ENCODE assay signal across 25 mouse cellular contexts in genomic region chr10:44685215-44685614, GRCm38 (mm10).
DNase-seq lines count a peak whose midpoint lies in the region; TF ChIP-seq lines count a peak whose summit lies in the region.
"Had no signal": no experiment of that assay in that cellular context is flagged by ENCODE, and none has a peak within 500 bp of the region (broad histone marks: within the 10 kb centered on the region; RNA-seq: fewer than 3 reads in every experiment).

No protein-coding gene starts in this region.

- no peak for TF ChIP-seq POLR2A in cerebellum, adult 2 months (IDR thresholded peaks at IDR 0.05; ENCODE audit: borderline replicate concordance, insufficient read depth, low read length)

- H3K4me3 ChIP-seq in cerebellum, adult 2 months (replicated peaks; ENCODE audit: insufficient read depth, low read depth, low read length): no peak overlapping the region
- H3K4me3 ChIP-seq: forebrain, embryonic 15.5 days; heart, adult 2 months; midbrain, embryonic 10.5 days had no signal

- no peak for TF ChIP-seq CTCF in cerebellum, adult 2 months (IDR thresholded peaks at IDR 0.05; ENCODE audit: borderline replicate concordance, insufficient read depth, low read depth, low read length)

- no peaks in the 10 kb centered on the region for H3K27me3 ChIP-seq in cerebellum, adult 2 months (ENCODE audit: control insufficient read depth, insufficient read depth, low read length)
- H3K27me3 ChIP-seq: forebrain, embryonic 15.5 days had no signal

- WGBS in cerebellum, adult 2 months: 57% methylated on average over 3 of the region's 3 CpGs

- DNase-seq in left cerebral cortex, adult 18-20 months (ENCODE audit: low spot score in 2 of 2): peak; percentile 6 to 33
- no peak for DNase-seq in left cerebral cortex, postnatal 10 days (ENCODE audit: extremely low spot score in 1 of 2, low spot score in 2 of 2)
- peak; percentile 6 for DNase-seq in right cerebral cortex, postnatal 25 days
- DNase-seq in right cerebral cortex, postnatal 10 days (ENCODE audit: low spot score in 2 of 2): no peak
- peak; percentile 84 for DNase-seq in R1 (ENCODE audit: low read depth, low spot score)
- no peak for DNase-seq in kidney, postnatal 10 days
- no peak for DNase-seq in cerebellum, adult 2 months
- no peak for DNase-seq in heart, adult 18-20 months
- DNase-seq: adrenal gland, postnatal 14 days; cerebellum, adult 11 months; cerebellum, postnatal 25 days; embryo, embryonic 11 days; gastrocnemius, postnatal 14 days; heart, adult 2 months; heart, postnatal 36 days; kidney, adult 8-10 months; kidney, postnatal 36 days; layer of hippocampus, adult 9-11 months; lung, embryonic 14.5 days; lung, postnatal 36 days; spleen, adult 18-20 months; thymus, adult 18-20 months had no signal

- intact Hi-C loops in left cerebral cortex, postnatal 10 days (cut with DNase I): no loop called here

- no peaks in the 10 kb centered on the region for H3K4me1 ChIP-seq in cerebellum, adult 2 months (ENCODE audit: control insufficient read depth, insufficient read depth, low read length)
- H3K4me1 ChIP-seq: forebrain, embryonic 15.5 days; midbrain, embryonic 10.5 days had no signal

- H3K27ac ChIP-seq in cerebellum, adult 2 months (ENCODE audit: insufficient read depth, low read length): no peak overlapping the region
- H3K27ac ChIP-seq: forebrain, embryonic 15.5 days; heart, adult 2 months; hindbrain, embryonic 14.5 days; midbrain, embryonic 10.5 days had no signal

Comparison
In these comparisons a context has a peak if more than half of its experiments do, and no peak if none do; other contexts are left out.
1. DNase-seq: peak in left cerebral cortex, adult 18-20 months (2 of 2), right cerebral cortex, postnatal 25 days (single experiment) and R1 (single experiment); none in left cerebral cortex, postnatal 10 days (0 of 2), right cerebral cortex, postnatal 10 days (0 of 2), kidney, postnatal 10 days (single experiment), cerebellum, adult 2 months (0 of 2) and heart, adult 18-20 months (0 of 2).